Mouse (Mus musculus): ENCODE results near the gene Rsbn1l. TPM values are rescaled to one million over a fixed set of nuclear protein-coding genes. Genes with fewer than 3 reads are reported as not detected.
A peak's percentile ranks its signal among the peaks of the same experiment; 100 is the strongest.

The Rsbn1l gene
- total and polyA plus RNA-seq, 3 experiments: 8.1 to 20.2 (median 17.0) TPM

DNA sequence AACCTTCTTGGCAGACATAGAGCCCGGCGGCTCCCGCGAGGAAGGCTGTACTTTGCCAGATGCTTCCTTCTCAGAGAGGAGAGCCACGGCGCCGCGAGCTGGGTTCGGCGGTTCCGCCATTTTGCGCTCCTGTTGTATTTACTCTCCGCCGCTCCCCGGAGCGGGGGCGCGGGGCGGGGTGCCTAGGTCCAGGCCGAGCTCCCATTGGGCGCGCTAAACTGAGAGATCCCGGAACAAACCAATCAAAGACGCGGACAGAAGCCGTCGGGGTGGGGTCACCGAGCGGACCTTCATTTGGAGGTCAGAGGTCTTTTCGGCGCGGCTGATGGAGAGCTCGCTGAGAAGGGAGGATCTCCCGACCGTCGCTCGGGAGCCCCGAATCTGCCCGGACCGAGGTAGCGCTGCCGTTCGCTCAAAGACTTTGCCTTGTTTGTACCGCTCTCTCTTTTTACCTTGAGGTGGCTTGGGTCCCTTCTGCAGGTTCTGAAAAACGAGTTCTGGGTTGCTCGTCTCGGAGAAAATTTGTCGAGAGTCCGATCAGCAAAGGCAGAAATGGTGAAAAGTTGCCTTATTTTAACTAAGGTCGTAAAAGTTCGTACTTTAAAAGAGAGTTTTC, 4.4 kb downstream of the Rsbn1l start (continued):
- TF ChIP-seq ZC3H11A (IDR thresholded peaks at IDR 0.05; ENCODE audit: low read depth, low read length) (no peak), EP300 (IDR thresholded peaks at IDR 0.05; ENCODE audit: low read length) (no peak), E2F4 (IDR thresholded peaks at IDR 0.05; ENCODE audit: insufficient replicate concordance, low read depth, low read length) (no peak), NELFE (IDR thresholded peaks at IDR 0.05; ENCODE audit: low read depth, low read length) (peak; percentile 85), UBTF (IDR thresholded peaks at IDR 0.05; ENCODE audit: low read depth, low read length) (no peak; the same call in 1 of the 2 replicates), ETS1 (conservative IDR thresholded peaks at IDR 0.05; ENCODE audit: low read depth, low read length) (no peak), NRF1 (IDR thresholded peaks at IDR 0.05; ENCODE audit: low read depth, low read length) (peak; percentile 11; the same call in 1 of the 2 replicates), JUND (conservative IDR thresholded peaks at IDR 0.05; ENCODE audit: low read depth, low read length) (no peak), POLR2A (IDR thresholded peaks at IDR 0.05; ENCODE audit: low read depth, low read length) (peak; percentile 97), TBP (conservative IDR thresholded peaks at IDR 0.05; ENCODE audit: low read depth, low read length) (peak; percentile 87), RAD21 (IDR thresholded peaks at IDR 0.05; ENCODE audit: low read depth, low read length) (no peak), MXI1 (IDR thresholded peaks at IDR 0.05; ENCODE audit: low read depth, low read length) (peak; percentile 27; the same call in 1 of the 2 replicates), MAZ (IDR thresholded peaks at IDR 0.05; ENCODE audit: low read depth, low read length) (peak; percentile 96), CHD1 (IDR thresholded peaks at IDR 0.05; ENCODE audit: low read depth, low read length) (peak; percentile 29; the same call in 1 of the 2 replicates), CHD2 (IDR thresholded peaks at IDR 0.05; ENCODE audit: low read length) (peak; percentile 87), GABPA (IDR thresholded peaks at IDR 0.05; ENCODE audit: insufficient replicate concordance, low read depth, low read length) (no peak), POLR2AphosphoS2 (IDR thresholded peaks at IDR 0.05; ENCODE audit: low read depth, low read length) (peak; percentile 52; the same call in 1 of the 2 replicates), BHLHE40 (IDR thresholded peaks at IDR 0.05; ENCODE audit: low read depth, low read length) (no peak), TCF12 (IDR thresholded peaks at IDR 0.05; ENCODE audit: low read depth, low read length) (peak; percentile 92), HCFC1 (IDR thresholded peaks at IDR 0.05; ENCODE audit: low read depth, low read length) (peak; percentile 57)

DNA sequence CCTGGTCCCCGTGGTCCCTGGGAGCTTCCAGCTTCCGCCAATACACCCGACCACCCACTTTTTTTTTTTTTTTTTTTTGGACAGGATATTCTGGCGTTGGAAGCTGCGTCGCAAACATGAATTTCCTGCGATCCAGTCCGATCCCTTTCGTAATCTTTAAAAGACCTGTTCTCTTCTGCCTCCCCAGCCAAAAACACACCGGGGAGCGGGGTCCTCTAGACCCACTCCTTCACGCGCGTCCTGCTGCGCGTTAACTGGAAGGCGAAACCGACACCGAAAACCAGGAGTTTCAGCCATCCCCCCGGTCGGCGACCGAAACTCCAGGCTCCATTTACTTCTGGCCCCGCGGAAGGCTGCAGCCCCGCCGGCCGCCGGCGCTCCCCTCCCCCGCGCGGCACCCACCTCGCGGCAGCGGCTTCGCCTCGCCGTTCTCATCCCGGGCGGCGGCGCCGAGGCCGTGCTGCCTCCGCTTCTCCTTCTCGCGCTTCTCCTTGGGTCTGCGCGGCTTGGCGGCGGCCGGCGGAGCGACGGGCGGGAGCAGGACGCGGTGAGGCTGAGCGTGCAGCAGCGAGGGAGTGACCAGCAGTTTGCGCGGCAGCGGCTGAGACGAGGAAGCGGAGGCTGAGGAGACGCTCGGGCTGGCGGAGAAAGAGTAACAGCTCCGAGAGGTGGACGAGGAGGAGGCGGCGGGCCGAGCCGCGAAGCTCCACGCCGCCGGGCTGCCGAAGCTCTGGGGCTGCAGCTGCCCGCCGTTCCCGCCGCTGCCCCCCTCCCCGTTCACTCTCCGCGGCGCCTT, 5.1 kb downstream of the Rsbn1l start:
- Histone ChIP-seq H3K9ac (ENCODE audit: insufficient read depth, low read depth) (peak overlapping the region; percentile 88), H3K79me2 (replicated peaks; ENCODE audit: control insufficient read depth, extremely low read depth, insufficient read depth, poor library complexity, severe bottlenecking) (peaks cover 74% of the 10 kb centered on the region), H3K36me3 (replicated peaks in 1 of 2; ENCODE audit: control insufficient read depth in 1 of 2, insufficient read depth in 1 of 2, low read length in 1 of 2) (peaks cover 0 to 4% of the 10 kb centered on the region in 2 experiments), H3K27me3 (replicated peaks) (no peaks in the 10 kb centered on the region), H3K4me3 (replicated peaks in 1 of 3; ENCODE audit: low read depth in 2 of 3, low read length in 2 of 3, poor library complexity in 1 of 3) (peak overlapping the region; percentile 85 to 98 (median 95)), H3K4me2 (ENCODE audit: insufficient read depth, low read depth, poor library complexity, severe bottlenecking) (no peak overlapping the region), H3K27ac (ENCODE audit: insufficient read depth, low read depth) (peak overlapping the region; percentile 91), H3K4me1 (ENCODE audit: control insufficient read depth in 1 of 2, insufficient read depth in 2 of 2) (peaks cover 14 to 57% of the 10 kb centered on the region in 2 experiments), H3K9me3 (replicated peaks; ENCODE audit: low read length) (no peaks in the 10 kb centered on the region)
- dilution Hi-C loops (cut with MboI; ENCODE audit: extremely low pct_ligation_motif_present, extremely low pct_unique_long_range_greater_than_20kb, low sequenced_read_pairs): no loop called here
- in situ Hi-C loops (cut with MboI; ENCODE audit: low pct_ligation_motif_present, low pct_unique_long_range_greater_than_20kb, low sequenced_read_pairs): loop anchor here (25.0 kb wide), 1 partner anchor 164 kb away; no protein-coding TSS in a partner anchor
- DNase-seq (ENCODE audit: extremely low read depth): no peak
- peak; percentile 46; the same call in 1 of the 2 replicates for TF ChIP-seq IRF4 (IDR thresholded peaks at IDR 0.05; ENCODE audit: low read depth, low read length)
- TF ChIP-seq GABPA (IDR thresholded peaks at IDR 0.05; ENCODE audit: insufficient replicate concordance, low read depth, low read length): no peak
- TF ChIP-seq MAZ (IDR thresholded peaks at IDR 0.05; ENCODE audit: low read depth, low read length): no peak
- no peak for TF ChIP-seq ZMIZ1 (IDR thresholded peaks at IDR 0.05; ENCODE audit: low read depth, low read length)
- 0 out of 2 replicates have a peak, but pooled peaks have one; percentile 36 for TF ChIP-seq ZNF384 (IDR thresholded peaks at IDR 0.05; ENCODE audit: low read depth, low read length)
- no peak for TF ChIP-seq RCOR1 (conservative IDR thresholded peaks at IDR 0.05; ENCODE audit: low read depth, low read length)
- 0 out of 2 replicates have a peak, but pooled peaks have one; percentile 20 for TF ChIP-seq CHD2 (IDR thresholded peaks at IDR 0.05; ENCODE audit: low read length)
- peak; percentile 88; the same call in 1 of the 2 replicates for TF ChIP-seq UBTF (IDR thresholded peaks at IDR 0.05; ENCODE audit: low read depth, low read length)
- no peak for TF ChIP-seq ZKSCAN1 (IDR thresholded peaks at IDR 0.05; ENCODE audit: borderline replicate concordance, low read depth, low read length)
- no peak for TF ChIP-seq ELF1 (IDR thresholded peaks at IDR 0.05; ENCODE audit: low read depth, low read length)
- TF ChIP-seq BHLHE40 (IDR thresholded peaks at IDR 0.05; ENCODE audit: low read depth, low read length): no peak
- TF ChIP-seq ZC3H11A (IDR thresholded peaks at IDR 0.05; ENCODE audit: low read depth, low read length): no peak
- TF ChIP-seq NELFE (IDR thresholded peaks at IDR 0.05; ENCODE audit: low read depth, low read length): no peak

Measured in CH12.LX (cell line).